Mouse (Mus musculus): ENCODE data around the gene Lst1.

Gene Lst1

DNA sequence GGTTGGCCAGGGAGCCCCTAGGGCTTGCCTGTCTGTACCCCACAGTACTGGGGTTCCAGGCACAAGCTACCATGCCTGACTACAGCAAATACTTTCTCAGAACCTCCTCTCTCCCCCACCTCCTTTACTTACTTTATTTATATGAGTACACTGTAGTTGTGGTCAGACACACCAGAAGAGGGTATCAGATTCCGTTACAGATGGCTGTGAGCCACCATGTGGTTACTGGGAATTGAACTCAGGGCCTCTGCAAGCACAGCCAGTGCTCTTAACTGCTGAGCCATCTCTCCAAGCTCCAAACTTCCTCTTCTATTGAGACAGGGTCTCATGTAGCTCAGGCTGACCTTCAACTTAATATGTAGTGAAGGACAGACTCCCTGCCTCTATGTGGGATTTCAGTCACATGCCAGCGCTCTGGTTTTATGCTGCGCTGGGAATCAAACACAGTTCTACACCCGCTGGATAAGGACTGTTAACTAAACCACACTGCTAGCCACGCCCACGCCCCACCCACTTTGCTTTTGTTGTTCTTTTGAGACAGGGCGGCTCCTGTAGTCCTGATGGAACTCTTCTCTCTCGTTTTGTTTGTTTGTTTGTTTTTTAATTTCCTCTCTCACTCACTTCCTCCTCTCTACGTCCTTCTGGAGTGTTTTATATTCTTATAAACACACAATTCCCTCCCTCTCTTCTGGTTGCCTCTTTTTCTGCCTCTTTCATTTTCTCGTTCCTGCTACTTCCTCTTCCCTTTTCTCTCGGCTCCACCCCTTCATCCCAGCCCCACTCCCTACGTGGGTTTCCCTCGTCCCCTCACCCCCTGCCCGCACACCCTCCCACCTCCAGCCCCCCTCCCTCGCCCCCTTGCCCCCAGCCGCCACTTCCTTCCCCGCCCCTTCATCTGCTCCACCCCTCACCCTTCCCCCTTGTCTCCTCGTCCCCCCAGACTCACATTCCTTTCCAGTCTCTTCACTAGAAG, 2.3 kb downstream of the Lst1 start:
- DNase-seq (ENCODE audit: low read depth) = peak; percentile 90

DNA sequence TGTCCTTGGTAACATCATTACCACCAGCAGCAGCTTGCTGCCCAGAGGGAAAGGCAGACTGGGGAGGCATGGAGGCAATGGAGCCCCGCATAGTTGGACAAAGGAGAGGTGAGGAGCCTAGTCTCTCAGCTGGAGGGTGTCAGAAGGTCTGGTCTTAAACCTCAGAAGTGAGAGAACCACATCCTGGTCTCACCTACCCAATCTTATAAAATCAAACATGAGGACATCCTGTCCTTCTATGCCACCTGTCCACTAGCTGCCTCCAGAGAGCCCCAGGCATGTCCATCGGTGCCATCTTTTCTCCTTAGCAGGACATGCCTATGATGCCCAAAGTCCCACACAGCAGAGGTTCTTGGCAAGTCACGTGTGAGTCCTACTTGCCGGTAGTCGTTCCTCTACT, 8.1 kb downstream of the Lst1 start:
- DNase-seq (ENCODE audit: low read depth) = no peak

DNA sequence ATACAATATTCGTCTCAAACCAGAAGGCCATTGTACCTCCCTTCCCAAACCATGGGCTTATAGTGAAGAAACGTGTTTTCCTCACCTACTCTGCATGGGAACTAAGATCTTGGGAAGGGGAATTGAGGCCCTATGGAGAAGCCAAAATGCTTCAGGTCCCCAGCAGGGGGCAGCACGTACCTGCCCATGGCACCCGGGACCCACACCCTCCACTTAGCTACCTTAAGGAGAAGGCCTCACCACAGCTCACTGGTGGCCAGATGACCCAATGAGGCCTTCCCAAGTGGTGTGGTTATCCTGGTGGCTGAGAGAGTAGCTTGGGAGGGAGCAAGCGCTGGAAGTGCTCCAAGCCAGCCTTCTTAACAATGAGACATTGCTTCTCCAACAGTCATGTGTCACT, 9.7 kb downstream of the Lst1 start:
- peak; percentile 91 for DNase-seq (ENCODE audit: low read depth)

DNA sequence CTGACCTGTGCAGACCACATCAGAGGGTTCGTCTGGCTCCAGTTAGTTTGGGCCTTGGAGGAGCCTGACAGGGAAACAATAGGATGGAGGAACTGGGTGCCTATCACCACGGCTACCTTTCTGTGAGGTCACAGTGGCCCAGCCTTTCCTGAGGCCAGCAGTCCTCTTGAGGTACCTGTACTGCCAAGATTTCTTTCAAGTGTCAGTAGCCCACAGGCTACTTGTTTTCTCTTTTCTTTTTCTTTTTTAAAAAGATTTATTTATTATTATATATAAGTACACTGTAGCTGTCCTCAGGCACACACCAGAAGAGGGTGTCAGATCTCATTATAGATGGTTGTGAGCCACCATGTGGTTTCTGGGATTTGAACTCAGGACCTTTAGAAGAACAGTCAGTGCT, 12.3 kb downstream of the Lst1 start, which contains the start of gene Aif1:
Aif1 (minus strand) TSS at position 101 of the 400 bp plus-strand sequence.
- no peak for DNase-seq (ENCODE audit: low read depth)

DNA sequence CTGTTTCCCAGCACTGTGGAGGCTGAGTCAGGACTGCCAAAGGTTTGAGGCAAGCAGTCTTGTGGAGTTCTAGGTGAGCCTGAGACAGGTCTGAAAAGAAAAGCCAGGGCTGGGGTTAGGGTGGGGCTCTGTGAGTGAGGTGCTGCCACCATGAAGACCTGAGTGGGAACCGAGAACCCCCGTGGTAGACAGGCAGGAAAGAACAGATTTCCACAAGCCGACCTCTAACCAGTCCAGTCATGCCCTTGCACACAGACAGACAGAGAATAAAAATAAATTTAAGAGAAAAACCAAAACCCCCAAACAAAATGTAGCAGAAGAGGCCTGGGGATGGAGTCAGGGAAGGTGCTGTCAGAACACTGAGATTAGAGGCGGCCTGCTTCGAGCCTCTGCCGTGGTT, 12.9 kb downstream of the Lst1 start:
- no peak for DNase-seq (ENCODE audit: low read depth)

DNA sequence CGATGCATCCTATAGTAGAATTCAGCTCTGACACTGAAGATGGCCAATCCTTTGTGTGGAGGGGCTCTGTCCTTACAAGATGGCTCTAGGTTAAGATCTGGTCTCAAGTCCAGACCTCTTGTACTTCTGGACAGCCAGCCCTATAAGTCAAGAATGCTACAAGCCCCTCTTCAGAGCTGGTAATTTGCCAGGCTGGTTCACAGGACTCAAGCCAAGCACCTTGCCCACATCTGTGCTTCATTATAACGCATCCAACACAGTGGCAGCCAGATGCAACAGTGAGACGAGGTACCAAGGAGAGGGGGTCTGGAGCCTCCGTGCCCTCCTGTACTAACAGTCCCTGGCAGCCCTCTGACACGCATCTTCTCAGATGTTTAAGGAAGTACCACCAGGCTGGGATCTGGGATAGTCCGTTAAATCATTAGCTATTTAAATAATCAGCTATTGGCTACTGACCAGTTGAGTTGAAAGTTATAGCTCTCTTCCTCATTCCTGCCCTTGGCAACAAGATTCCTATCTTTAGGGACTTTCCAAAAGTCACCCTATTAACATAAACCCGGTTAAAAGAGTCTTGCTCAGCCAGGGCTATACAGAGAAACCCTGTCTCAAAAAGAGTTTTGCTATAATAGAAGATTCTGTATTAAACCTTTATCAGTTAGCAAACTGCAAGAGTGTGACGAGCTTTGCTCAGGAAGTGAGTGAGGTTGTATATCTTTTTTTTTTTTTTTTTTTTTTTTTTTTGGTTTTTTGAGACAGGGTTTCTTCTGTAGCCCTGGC, 13.8 kb downstream of the Lst1 start:
- peak; percentile 56 for DNase-seq (ENCODE audit: low read depth)

DNA sequence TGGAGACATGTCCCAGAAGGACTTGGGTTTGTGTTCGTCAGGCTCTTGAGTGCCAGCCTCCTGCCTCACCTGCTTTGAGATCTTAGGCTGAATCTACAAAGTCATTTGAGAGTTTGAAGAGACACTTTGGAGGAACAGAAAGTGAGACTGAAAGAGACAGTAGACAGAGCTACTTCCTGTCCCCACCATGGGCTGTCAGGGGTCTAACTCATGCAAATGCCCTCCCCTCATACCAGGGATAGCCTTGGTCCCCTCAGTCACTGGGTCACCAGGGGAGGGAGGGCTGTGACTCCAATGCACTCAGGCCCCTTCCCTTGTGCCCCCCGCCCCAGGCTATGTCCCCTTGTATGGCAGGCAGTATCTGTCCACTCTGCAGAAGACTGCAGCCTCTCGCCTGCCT, 14.9 kb downstream of the Lst1 start:
- DNase-seq (ENCODE audit: low read depth) = no peak

DNA sequence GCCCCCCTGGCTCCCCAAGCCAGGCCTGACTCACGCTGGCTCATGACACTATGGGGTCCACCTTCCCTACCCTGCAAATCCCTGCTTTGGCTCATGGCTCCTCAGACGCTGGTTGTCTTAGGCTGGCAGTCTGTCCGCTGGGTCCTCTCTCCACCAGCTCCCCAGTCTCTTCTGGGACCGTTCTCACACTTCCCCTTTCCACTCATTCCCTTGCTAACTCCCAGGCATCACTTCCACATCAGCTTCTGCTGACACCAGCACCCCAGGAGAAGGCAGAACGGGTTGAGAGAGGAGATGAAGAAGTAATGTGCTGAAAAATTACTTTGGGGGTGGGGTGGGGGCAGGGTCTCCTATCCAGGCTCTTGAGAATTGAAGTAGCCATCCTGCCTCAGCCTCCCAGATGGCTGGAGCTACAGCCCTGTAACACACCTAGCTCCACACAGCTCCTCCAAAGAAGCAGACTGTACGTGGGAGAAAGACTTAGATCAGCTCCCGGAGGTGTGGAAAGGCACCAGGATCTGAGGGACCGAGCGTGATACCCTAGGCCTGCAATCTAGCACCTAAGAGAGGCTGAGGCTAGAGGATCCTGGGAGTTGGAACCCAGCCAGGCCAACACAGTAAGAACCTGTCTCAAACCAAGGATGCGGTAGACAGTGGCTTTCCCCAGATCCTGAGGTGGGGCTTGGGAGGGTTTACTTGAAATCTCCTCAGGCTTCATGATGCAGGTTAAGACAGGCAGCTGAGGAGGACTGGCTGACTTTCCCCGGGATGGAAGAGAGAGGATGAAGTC, 15.6 kb downstream of the Lst1 start:
- no peak for DNase-seq (ENCODE audit: low read depth)

DNA sequence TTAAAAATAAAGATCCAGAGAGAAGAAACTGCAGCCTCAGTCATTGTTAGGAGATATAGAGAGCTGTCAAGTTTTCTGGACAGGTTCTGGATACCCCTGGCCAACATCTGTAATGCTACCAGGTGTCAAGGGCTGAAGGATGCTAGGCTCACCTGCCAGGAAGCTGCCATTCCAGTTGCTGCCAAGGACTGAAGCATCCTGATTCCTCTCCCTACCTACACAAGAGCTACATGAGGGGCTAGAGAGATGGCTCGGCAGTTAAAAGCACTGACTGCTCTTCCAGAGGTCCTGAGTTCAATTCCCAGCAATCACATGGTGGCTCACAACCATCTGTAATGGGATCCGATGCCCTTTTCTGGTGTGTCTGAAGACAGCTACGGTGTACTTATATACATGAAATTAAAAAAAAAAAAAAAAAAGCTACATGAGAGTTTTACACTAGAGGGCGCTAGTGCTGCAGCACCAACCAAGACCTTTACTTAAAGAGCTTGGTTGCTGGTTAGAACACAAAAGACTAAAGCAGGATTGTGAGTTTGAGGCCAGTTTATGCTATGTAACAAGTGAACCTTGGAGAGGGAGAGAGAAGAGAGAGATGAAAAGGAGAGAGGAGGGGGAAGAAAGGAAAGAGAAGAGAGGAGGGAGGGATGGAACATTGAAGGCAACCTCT, 19.6 kb downstream of the Lst1 start:
- DNase-seq (ENCODE audit: low read depth) = peak; percentile 84

DNA sequence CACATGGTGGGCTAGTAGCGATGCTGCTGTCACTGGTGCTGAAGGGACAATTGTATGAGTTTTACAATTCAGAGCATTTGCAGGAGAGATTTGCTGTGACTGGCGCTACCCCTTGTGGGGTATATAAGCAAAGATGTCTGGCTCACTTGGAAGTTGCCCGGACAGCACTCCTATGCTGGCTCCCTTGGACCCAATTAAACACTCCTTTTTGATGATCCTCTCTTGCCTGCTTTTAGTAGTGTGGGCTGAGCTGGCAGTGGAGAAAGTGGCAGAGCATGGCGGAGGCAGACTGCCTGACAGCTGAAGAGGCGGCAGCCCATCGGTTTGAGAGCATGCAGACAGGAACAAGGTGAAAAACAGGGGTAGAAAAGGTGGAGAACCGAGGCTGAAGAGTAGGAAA, 20.4 kb downstream of the Lst1 start:
- DNase-seq (ENCODE audit: low read depth) = no peak

DNA sequence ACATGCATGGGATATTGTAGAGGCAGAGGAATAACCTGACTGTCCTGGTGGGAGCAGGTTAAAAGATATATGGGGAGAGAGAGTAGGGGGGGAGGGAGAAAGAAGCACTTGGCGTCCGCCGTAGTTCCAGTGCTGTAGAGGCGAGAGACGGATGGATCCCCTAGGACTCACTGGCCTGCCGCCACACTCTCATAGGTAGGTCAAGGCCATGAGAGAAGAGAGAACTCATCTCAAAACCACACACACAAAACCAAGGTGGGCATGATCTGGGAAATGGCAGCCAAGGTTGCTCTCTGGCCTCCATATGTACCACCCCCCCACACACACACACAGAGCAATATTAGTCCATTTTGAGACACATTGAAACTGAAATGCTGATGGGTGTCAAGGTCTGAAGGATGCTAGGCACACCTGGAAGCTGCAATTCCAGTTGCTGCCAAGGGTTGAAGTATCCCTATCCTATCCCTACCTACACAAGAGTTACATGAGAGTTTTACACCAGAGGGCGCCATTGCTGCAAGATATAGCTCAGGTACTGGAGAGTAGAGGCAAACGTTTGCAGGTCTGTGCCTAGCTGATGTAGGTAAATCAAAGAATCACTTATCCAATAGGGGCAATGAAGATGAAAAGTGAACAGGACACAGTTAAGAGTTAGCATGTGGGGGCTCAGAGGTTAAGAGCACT, 21.7 kb downstream of the Lst1 start:
- DNase-seq (ENCODE audit: low read depth) = peak; percentile 82

DNA sequence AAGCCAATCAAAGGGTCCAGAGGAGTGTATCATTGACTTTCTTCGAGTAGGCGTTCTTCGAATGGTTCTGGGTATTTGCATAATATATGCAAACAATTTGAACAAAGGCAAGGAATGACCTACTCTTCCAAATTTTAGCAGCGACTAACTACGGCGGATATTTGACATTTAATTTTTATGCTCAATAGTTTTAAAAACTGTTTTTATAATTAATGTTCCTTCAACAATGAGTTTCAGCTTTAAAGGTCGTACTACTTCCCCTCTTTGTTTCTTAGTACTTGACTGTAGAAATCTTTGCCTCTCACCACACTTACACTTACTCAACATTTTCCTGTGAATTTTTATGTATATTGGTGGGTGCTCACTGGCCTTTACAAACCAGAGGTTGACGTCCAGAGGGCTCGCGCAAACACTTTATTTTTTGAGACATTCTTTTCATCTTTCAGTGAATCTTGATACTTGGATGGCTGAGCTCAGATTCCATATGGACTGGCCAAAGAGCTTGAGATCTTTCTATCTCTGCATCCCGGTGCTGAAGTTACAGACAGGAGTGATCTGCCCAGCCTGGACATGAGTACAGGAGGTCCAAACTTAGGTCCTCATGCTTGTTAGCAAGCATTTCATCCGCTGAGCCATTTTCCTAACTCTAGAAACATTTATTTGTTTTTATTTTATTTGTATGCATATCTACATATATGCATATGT, 22.6 kb downstream of the Lst1 start:
- no peak for DNase-seq (ENCODE audit: low read depth)

DNA sequence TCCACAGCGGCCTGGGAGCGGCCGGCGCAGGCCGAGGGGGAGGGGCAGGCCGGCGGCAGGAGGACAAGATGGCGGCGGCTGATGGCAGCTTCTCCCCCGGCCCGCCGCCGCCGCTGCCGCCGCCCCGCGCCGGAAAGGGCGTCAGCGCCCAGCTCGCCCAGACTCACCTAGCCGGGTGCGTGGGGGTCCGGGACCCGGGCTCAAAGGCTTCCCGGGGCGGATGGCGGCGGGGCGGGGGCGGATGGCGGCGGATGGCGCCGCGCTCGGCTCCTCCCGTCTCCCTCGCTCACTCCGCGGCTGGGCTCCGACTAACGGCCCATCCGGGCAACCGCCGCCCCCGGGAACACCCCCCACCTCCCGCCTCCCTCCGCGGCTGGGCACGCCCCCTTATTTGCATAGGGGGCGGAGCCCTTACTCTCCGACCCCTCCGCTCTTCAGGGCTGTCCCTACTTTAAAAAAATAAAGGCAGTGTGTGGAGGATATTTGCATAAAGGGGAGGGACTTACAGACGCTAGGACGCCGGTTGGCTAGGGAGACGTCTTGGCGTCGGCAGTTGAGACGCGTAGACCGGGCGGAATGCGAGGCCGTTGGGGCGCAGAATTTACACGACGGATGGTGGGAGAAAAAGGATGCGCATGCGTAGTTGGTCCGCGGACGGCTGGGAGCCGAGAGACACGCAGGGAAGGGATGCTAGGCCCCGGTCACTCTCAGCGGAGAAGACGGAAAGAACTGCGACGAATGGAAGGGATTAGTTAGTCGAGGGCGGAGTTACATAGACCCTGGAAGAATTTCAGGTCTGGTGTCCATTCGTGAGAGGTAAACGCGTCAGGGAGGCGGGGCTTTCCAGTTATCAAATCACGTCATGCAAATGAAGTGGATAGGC, 23.4 kb downstream of the Lst1 start, which contains the start of gene Prrc2a:
Prrc2a (minus strand) TSS at position 330 of the 883 bp plus-strand sequence.
- DNase-seq (ENCODE audit: low read depth) = peak; percentile 99

DNA sequence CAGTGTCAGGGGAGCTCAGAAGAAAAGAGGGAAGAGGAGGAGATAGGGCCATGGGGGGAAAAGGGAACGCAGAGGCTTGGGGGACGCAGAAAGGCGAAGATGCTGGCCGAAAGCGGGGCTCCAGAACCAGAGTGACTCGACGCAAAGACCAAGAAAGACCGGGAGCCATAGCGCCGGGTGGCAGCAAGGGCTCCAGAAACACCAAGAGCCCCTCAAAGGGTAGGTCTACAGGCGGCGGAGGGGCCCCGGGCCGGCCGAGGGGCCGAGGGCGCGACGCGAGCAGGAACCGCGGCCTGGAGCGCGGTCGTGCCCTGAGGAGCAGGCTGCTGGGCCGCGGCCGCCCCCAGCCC, 24.0 kb downstream of the Lst1 start:
- DNase-seq (ENCODE audit: low read depth) = no peak

DNA sequence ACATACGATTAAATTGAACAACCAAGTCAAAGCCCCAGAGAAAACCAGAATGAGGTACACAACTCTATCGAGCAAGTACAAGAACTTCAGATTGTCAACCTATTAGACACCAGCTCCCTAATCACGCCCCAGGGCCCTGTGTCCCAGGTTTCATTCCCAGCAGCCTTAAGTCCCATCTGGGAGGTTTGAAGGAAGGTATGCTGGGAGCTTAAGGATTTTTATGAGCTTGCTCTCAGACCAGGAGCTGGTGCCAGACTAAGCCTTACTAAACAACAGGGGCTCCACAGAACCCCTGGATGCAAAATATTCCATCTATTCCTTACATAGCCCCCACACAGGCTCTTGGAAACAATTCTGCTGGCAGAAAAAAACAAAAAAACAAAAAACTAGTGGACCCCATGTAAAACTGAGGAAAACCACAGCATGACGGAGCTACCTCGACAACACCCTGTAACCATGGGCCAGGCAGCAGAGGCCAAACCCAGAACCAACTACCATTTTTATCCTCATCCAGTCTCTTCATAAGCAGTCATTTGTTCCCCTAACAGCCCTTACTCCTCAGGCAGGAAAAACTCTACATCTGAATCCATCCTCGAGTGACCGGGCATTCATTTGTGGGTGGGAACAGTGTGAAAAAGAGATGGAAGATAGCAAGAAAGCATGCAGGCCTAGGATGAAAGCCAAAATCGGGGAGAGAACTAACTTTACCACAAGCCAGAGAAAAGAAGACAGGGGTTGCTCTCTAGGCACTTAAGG, 24.7 kb downstream of the Lst1 start:
- DNase-seq (ENCODE audit: low read depth) = peak; percentile 34

DNA sequence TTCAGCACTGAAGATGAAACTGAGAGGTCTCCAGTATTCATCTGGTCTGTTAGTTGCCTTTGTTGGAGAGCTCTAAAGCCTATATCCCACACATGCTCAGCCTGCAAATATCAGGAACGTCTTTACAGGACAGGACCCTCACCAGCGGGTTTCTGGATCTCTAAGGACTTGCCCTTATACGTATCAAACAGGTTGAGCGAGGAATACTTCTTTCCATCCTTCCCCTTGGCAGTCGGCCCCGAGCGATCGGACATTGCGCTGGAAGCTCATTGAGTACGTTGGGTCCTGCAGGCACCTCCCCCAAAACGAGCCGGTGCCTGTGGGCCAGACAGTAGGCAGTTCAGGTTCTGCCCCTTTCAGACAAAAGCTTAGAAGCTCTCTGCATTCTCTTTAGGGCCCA, 25.5 kb downstream of the Lst1 start:
- peak; percentile 62 for DNase-seq (ENCODE audit: low read depth)

DNA sequence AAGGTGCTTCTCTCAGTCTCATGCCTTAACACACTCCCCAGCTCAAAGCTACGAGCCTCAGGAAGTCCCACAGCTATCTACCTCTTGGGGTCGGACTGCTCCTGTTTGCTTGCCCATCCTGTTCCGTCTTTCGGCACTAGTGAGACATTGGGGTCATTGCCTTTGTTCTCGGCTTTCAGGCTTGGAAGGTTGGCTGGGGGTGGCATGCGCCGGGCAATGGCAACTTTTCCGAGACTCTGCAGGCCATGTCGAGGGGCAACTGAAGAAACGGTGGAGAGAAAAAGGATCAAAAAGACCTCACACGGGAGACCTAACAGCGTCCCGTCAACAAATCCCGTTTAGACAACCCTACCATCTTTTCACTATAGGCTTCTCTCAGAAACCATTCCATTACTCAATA, 26.1 kb downstream of the Lst1 start:
- no peak for DNase-seq (ENCODE audit: low read depth)

DNA sequence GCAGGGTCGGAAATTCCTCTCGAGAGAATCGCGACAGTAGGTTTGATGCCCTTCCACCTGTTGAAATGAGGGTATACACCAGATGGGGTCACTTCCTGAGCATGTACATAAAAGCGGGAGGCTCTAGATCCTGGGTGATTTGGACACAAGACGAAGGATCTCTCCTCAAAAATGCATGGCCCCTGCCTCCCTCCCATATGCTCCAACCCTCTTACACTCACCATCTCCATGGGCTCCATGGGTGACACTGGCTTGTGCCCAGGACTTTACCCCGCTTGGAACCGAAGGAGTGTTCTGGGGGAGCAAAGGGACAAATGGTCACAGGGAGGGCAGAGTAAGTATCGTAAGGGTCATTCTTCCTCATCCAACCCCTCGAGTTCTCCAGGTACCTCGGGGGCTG, 26.8 kb downstream of the Lst1 start:
- no peak for DNase-seq (ENCODE audit: low read depth)

DNA sequence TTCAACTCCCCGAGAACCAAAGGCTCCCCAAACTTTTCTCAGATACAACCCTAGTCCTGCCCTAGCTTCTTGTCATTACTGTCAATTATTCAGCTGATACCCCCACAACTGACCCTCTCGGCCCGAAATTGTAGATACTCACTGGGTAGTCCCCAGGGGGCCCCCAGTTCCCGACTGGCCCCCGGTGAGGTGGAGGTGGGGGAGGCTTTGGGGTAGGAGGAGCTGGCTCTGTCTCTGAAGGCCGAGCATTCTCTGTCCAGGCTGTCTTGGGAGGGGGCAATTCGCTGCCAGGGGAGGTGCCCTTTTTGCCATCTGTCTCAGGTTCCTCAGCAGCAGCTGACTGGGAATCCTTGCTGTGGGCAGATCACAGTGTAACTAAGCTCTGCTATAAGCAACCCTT, 28.6 kb downstream of the Lst1 start:
- no peak for DNase-seq (ENCODE audit: low read depth)
